Mouse (Mus musculus): ENCODE results near the gene Olfr763. TPM values are rescaled to one million over a fixed set of nuclear protein-coding genes. Genes with fewer than 3 reads are reported as not detected.
"Not testable (repeated sequence)": the region's sequence is repeated elsewhere in the genome, so short reads cannot be mapped to it uniquely, and the experiment has no call there.

Olfr763 gene
- polyA plus RNA-seq, 1 experiment from 2014 or later: not detected

DNA sequence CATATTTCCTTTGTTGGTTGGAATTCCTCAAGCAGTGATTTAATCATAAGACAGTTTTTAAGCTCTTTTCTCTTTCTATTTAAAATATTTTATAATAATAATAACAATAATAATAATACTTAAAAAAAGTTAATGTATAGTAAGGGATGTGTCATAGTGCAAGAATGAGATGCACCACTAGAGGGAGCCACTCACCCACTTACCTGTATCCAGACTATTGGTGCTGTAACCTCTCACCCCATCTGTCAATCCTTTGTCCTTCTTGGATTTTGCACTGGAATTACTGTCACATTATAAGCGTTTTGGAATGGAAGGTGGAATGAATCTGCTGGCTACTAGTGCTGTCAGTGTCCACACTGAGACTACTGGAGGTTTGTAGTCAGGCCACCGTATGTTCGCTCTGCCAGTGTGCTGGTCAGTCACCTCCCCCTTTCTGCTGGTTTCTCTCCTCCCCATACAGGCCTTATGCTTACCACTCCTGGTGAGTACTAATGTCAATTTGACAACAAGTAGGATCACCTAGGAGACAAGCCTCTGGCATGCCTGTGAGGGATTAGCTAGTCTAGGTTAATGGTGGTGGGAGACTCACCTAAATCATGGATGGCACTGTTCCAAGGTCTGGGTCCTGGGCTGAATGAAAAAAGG lies 15.5 kb downstream of the Olfr763 start:
- H3K4me1 ChIP-seq (ENCODE audit: control insufficient read depth, low read depth, low read length): no peaks in the 10 kb centered on the region
- H3K9ac ChIP-seq (ENCODE audit: low read depth, low read length): no peak overlapping the region
- no peaks in the 10 kb centered on the region for H3K36me3 ChIP-seq (ENCODE audit: control insufficient read depth, insufficient read depth)
- no peaks in the 10 kb centered on the region for H3K27me3 ChIP-seq (ENCODE audit: control insufficient read depth, insufficient read depth, low read depth, low read length)
- H3K4me2 ChIP-seq (ENCODE audit: low read depth, low read length): no peak overlapping the region
- no peaks in the 10 kb centered on the region for H3K9me3 ChIP-seq (replicated peaks; ENCODE audit: control insufficient read depth, low read length)
- WGBS (ENCODE audit: insufficient replicate concordance): 53% methylated on average over 3 of the region's 3 CpGs
- no peak for ATAC-seq (ENCODE audit: low read depth)
- no peak overlapping the region for H3K27ac ChIP-seq (ENCODE audit: low read length)
- H3K4me3 ChIP-seq (ENCODE audit: low read depth, low read length): no peak overlapping the region

DNA sequence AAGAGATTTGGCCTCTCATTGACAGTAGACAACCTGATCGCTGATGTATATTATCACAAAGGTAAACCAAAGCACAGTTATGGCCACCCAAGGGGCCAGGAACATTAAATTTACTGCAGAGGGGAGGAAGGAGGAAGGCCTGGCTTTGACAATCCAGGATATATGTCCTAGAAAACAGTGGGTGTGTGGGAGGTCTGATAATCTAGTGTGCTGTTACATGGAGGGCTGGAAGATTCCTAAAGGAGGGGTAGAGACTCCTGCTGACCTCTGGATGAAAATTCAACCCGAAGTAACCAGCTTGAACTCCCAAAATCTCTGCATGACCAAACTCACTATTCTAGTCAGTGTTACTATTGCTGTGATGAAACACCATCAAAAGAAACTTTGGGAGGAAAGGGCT lies 17.8 kb downstream of the Olfr763 start:
- WGBS (ENCODE audit: insufficient replicate concordance): 54% methylated on average over 2 of the region's 2 CpGs

GRCm38 (mm10) chr10:129039796-129040195 lies 29.2 kb downstream of the Olfr763 start, which contains the start of gene Olfr764-ps1:
Gene Olfr764-ps1 (minus strand): TSS chr10:129039896.
- H3K9me3 ChIP-seq (replicated peaks; ENCODE audit: control insufficient read depth, low read length): no peaks in the 10 kb centered on the region
- H3K27me3 ChIP-seq (ENCODE audit: control insufficient read depth, insufficient read depth, low read depth, low read length): no peaks in the 10 kb centered on the region
- no peaks in the 10 kb centered on the region for H3K36me3 ChIP-seq (ENCODE audit: control insufficient read depth, insufficient read depth)
- H3K4me2 ChIP-seq (ENCODE audit: low read depth, low read length): no peak within 1 kb of the TSS
- H3K4me3 ChIP-seq (ENCODE audit: low read depth, low read length): no peak within 1 kb of the TSS
- ATAC-seq (ENCODE audit: low read depth): no peak
- 43% methylated on average over 3 of the region's 3 CpGs for WGBS (ENCODE audit: insufficient replicate concordance)
- H3K4me1 ChIP-seq (ENCODE audit: control insufficient read depth, low read depth, low read length): no peaks in the 10 kb centered on the region
- no peak within 1 kb of the TSS for H3K9ac ChIP-seq (ENCODE audit: low read depth, low read length)
- H3K27ac ChIP-seq (ENCODE audit: low read length): no peak within 1 kb of the TSS

More for the DNA sequence above, 17.8 kb downstream of the Olfr763 start:
- ATAC-seq (ENCODE audit: low read depth): no peak
- Histone ChIP-seq H3K4me3 (ENCODE audit: low read depth, low read length) (no peak overlapping the region), H3K9me3 (replicated peaks; ENCODE audit: control insufficient read depth, low read length) (no peaks in the 10 kb centered on the region), H3K27ac (ENCODE audit: low read length) (no peak overlapping the region), H3K36me3 (ENCODE audit: control insufficient read depth, insufficient read depth) (no peaks in the 10 kb centered on the region), H3K27me3 (ENCODE audit: control insufficient read depth, insufficient read depth, low read depth, low read length) (no peaks in the 10 kb centered on the region), H3K9ac (ENCODE audit: low read depth, low read length) (no peak overlapping the region), H3K4me2 (ENCODE audit: low read depth, low read length) (no peak overlapping the region), H3K4me1 (ENCODE audit: control insufficient read depth, low read depth, low read length) (no peaks in the 10 kb centered on the region)

DNA sequence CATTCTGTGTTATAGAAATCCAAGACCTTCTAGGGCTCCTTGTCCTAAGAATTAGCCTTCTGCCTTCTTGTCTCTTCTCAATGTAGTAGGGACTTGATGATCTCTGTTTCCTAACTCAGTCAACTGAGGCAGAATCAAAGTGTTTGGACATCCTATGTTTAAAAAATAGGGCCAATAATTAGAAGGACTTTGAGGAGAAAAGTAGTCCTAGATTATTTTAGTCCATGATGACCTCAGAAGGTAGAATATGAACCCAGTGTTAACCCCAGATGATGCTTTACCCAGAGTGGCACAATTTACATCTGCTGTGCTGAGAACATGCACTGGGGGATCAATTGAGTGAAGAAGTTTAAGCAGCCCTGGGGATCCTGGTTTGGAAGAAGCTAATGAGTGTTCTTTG lies 39.3 kb downstream of the Olfr763 start, which contains the start of gene Olfr765:
Gene Olfr765, minus strand, starts transcription at position 101 of the 400 bp plus-strand sequence.
- H3K27ac ChIP-seq (ENCODE audit: low read length); H3K27me3 ChIP-seq (ENCODE audit: control insufficient read depth, insufficient read depth, low read depth, low read length); H3K9me3 ChIP-seq (replicated peaks; ENCODE audit: control insufficient read depth, low read length); H3K4me2 ChIP-seq (ENCODE audit: low read depth, low read length); H3K9ac ChIP-seq (ENCODE audit: low read depth, low read length); ATAC-seq (ENCODE audit: low read depth); H3K36me3 ChIP-seq (ENCODE audit: control insufficient read depth, insufficient read depth); H3K4me1 ChIP-seq (ENCODE audit: control insufficient read depth, low read depth, low read length); H3K4me3 ChIP-seq (ENCODE audit: low read depth, low read length): not testable (repeated sequence)

Other genes with a start within 250 kb of the Olfr763 start
- gene Mmp19, start 219.9 kb upstream of the Olfr763 start, polyA plus RNA-seq (2015; fragmentation: Nextera tagmentation; extraction: Ambion mirVana): 10.4 and 10.6 TPM in 2 replicates
- gene Dnajc14, start 206.7 kb upstream of the Olfr763 start, polyA plus RNA-seq (2015; fragmentation: Nextera tagmentation; extraction: Ambion mirVana): 18.8 TPM in 2 replicates
- gene Tmem198b, start 206.4 kb upstream of the Olfr763 start, polyA plus RNA-seq (2015; fragmentation: Nextera tagmentation; extraction: Ambion mirVana): 2.2 and 3.1 TPM in 2 replicates
- gene Sarnp, start 193.5 kb upstream of the Olfr763 start, polyA plus RNA-seq (2015; fragmentation: Nextera tagmentation; extraction: Ambion mirVana): 84.4 and 94.9 TPM in 2 replicates
- gene Ormdl2, start 189.1 kb upstream of the Olfr763 start, polyA plus RNA-seq (2015; fragmentation: Nextera tagmentation; extraction: Ambion mirVana): 68.5 and 69.3 TPM in 2 replicates
- gene Gdf11, start 119.1 kb upstream of the Olfr763 start, polyA plus RNA-seq (2015; fragmentation: Nextera tagmentation; extraction: Ambion mirVana): 0.16 and 0.22 TPM in 2 replicates
- 97.4 and 109 TPM in 2 replicates for gene Cd63, start 109.8 kb upstream of the Olfr763 start, polyA plus RNA-seq (2015; fragmentation: Nextera tagmentation; extraction: Ambion mirVana)
- 20.8 and 21.9 TPM in 2 replicates for gene Rdh5, start 87.9 kb upstream of the Olfr763 start, polyA plus RNA-seq (2015; fragmentation: Nextera tagmentation; extraction: Ambion mirVana)
- gene Bloc1s1, start 86.8 kb upstream of the Olfr763 start, polyA plus RNA-seq (2015; fragmentation: Nextera tagmentation; extraction: Ambion mirVana): 92.8 and 96.6 TPM in 2 replicates
- gene Itga7, start 77.0 kb upstream of the Olfr763 start, polyA plus RNA-seq (2015; fragmentation: Nextera tagmentation; extraction: Ambion mirVana): 0.39 and 0.83 TPM in 2 replicates
- 0.22 TPM in 1 of 2 replicates, not detected in the other for gene Mettl7b, start 49.8 kb upstream of the Olfr763 start, polyA plus RNA-seq (2015; fragmentation: Nextera tagmentation; extraction: Ambion mirVana)
- not detected in 2 replicates for gene Olfr9, start 21.4 kb upstream of the Olfr763 start, polyA plus RNA-seq (2015; fragmentation: Nextera tagmentation; extraction: Ambion mirVana)
- gene Olfr764-ps1, start 29.1 kb downstream of the Olfr763 start, polyA plus RNA-seq (2015; fragmentation: Nextera tagmentation; extraction: Ambion mirVana): not detected in 2 replicates
- gene Olfr765, start 39.2 kb downstream of the Olfr763 start, polyA plus RNA-seq (2015; fragmentation: Nextera tagmentation; extraction: Ambion mirVana): not detected in 2 replicates
- not detected in 2 replicates for gene Olfr766-ps1, start 58.2 kb downstream of the Olfr763 start, polyA plus RNA-seq (2015; fragmentation: Nextera tagmentation; extraction: Ambion mirVana)
- not detected in 2 replicates for gene Olfr767, start 72.1 kb downstream of the Olfr763 start, polyA plus RNA-seq (2015; fragmentation: Nextera tagmentation; extraction: Ambion mirVana)
- not detected in 2 replicates for gene Olfr768, start 88.6 kb downstream of the Olfr763 start, polyA plus RNA-seq (2015; fragmentation: Nextera tagmentation; extraction: Ambion mirVana)
- gene Olfr769, start 107.1 kb downstream of the Olfr763 start, polyA plus RNA-seq (2015; fragmentation: Nextera tagmentation; extraction: Ambion mirVana): not detected in 2 replicates
- gene Olfr770, start 128.2 kb downstream of the Olfr763 start, polyA plus RNA-seq (2015; fragmentation: Nextera tagmentation; extraction: Ambion mirVana): not detected in 2 replicates
- not detected in 2 replicates for gene Olfr771, start 154.0 kb downstream of the Olfr763 start, polyA plus RNA-seq (2015; fragmentation: Nextera tagmentation; extraction: Ambion mirVana)
- gene Olfr772, start 167.1 kb downstream of the Olfr763 start, polyA plus RNA-seq (2015; fragmentation: Nextera tagmentation; extraction: Ambion mirVana): not detected in 2 replicates
- not detected in 2 replicates for gene Olfr773, start 176.6 kb downstream of the Olfr763 start, polyA plus RNA-seq (2015; fragmentation: Nextera tagmentation; extraction: Ambion mirVana)
- not detected in 2 replicates for gene Olfr774, start 225.4 kb downstream of the Olfr763 start, polyA plus RNA-seq (2015; fragmentation: Nextera tagmentation; extraction: Ambion mirVana)
- not detected in 2 replicates for gene Olfr775, start 237.6 kb downstream of the Olfr763 start, polyA plus RNA-seq (2015; fragmentation: Nextera tagmentation; extraction: Ambion mirVana)
- not detected in 2 replicates for gene Olfr776, start 248.3 kb downstream of the Olfr763 start, polyA plus RNA-seq (2015; fragmentation: Nextera tagmentation; extraction: Ambion mirVana)